Mouse (Mus musculus) retina, postnatal 1 day (tissue): ENCODE data around the gene Cenpw.
A peak's percentile ranks its signal among the peaks of the same experiment; 100 is the strongest.

ENCODE experiments used
- DNase-seq: peaks from one replicate; pipeline ENCODE4 v3.0.0-alpha.2; 2012

Cenpw gene

GRCm38 (mm10) chr10:30199916-30200826 is at the start of gene Cenpw:
Cenpw (minus strand) TSS chr10:30200560.
- peak; percentile 95 for DNase-seq

- no peak for DNase-seq
These were observed 49.3 kb upstream of the Cenpw start for GRCm38 (mm10) chr10:30249654-30250053.

- peak; percentile 8 for DNase-seq
These were observed 859 bp downstream of the Cenpw start for GRCm38 (mm10) chr10:30199501-30199900.

- DNase-seq, result no peak
These were observed 32.7 kb downstream of the Cenpw start for GRCm38 (mm10) chr10:30167700-30168099.
